Mouse (Mus musculus) ovary, adult 10 weeks (tissue): Measurements from ENCODE around the gene Abca8b. TPM values are rescaled to one million over a fixed set of nuclear protein-coding genes. Genes with fewer than 3 reads are reported as not detected.

Source experiments
- polyA plus RNA-seq: library from polyadenylated mRNA; stranded (reverse); fragments of 350-450 nt; fragmentation: Illumina TruSeq; extraction: RNeasy Lipid Tissue Mini Kit (QIAGEN cat#74804); gene quantifications from one replicate; pipeline ENCODE4 v1.2.3, GENCODE M21; 2014

The Abca8b gene
- polyA plus RNA-seq: 8.3 TPM

GRCm38 (mm10) chr11:109995624-109996023, at the start of gene Abca8b:
Abca8b (minus strand) TSS chr11:109995845.

Other genes starting within 250 kb of the Abca8b start
- gene 1700012B07Rik, start 167.8 kb downstream of the Abca8b start, polyA plus RNA-seq: not detected
- 65.2 TPM for gene Abca8a, start 100.1 kb upstream of the Abca8b start, polyA plus RNA-seq
- gene Abca9, start 172.4 kb upstream of the Abca8b start, polyA plus RNA-seq: 55.0 TPM